Mouse (Mus musculus) MEL (cell line): ENCODE results near the gene Haus8. TPM values are rescaled to one million over a fixed set of nuclear protein-coding genes. Genes with fewer than 3 reads are reported as not detected.
A peak's percentile ranks its signal among the peaks of the same experiment; 100 is the strongest.

Experiments
- DNase-seq: peaks from one replicate; pipeline ENCODE4 v3.0.0; 2011; ENCODE audit warnings: low read depth, low spot score
- H3K27ac ChIP-seq: 2 replicates; pipeline ENCODE4 v1.5.1; 2012; ENCODE audit warnings: low read depth, mild to moderate bottlenecking, control low read depth, low read length, moderate library complexity; ENCODE audit not compliant: control insufficient read depth
- H3K27me3 ChIP-seq, 2 experiments: fragments of 150-350 bp in 1 of 2; sonication (generic) in 1 of 2; 2 replicates each; pipeline ENCODE4 v1.6.1; 2012; ENCODE audit warnings: low read length in 2 of 2, mild to moderate bottlenecking in 2 of 2, improper control_type of control experiment in 1 of 2, moderate library complexity in 1 of 2; ENCODE audit not compliant: insufficient read depth in 2 of 2, control insufficient read depth in 1 of 2
- H3K36me3 ChIP-seq, 2 experiments: 2 replicates each; pipeline ENCODE4 v1.6.1; 2012 to 2014; ENCODE audit warnings: low read length in 2 of 2, improper control_type of control experiment in 1 of 2, inconsistent platforms in 1 of 2, mild to moderate bottlenecking in 1 of 2; ENCODE audit not compliant: insufficient read depth in 2 of 2, control insufficient read depth in 1 of 2
- H3K4me1 ChIP-seq, 2 experiments: fragments of 150-350 bp in 1 of 2; sonication (generic) in 1 of 2; 2 replicates each; pipeline ENCODE4 v1.6.1; 2012; ENCODE audit warnings: low read length in 2 of 2, improper control_type of control experiment in 1 of 2, mild to moderate bottlenecking in 1 of 2; ENCODE audit not compliant: insufficient read depth in 2 of 2, control insufficient read depth in 1 of 2
- H3K4me3 ChIP-seq, 2 experiments: fragments of 150-350 bp in 1 of 2; sonication (generic) in 1 of 2; 2 replicates each; pipeline ENCODE4 v1.5.1; 2012; ENCODE audit warnings: low read depth in 2 of 2, low read length in 2 of 2, mild to moderate bottlenecking in 2 of 2, moderate library complexity in 2 of 2, control low read depth in 1 of 2, improper control_type of control experiment in 1 of 2; ENCODE audit not compliant: control insufficient read depth in 1 of 2, insufficient read depth in 1 of 2
- H3K79me2 ChIP-seq: 2 replicates; pipeline ENCODE4 v1.6.1; 2012; ENCODE audit warnings: mild to moderate bottlenecking, low read length, moderate library complexity; ENCODE audit not compliant: control insufficient read depth, poor library complexity, insufficient read depth
- H3K9ac ChIP-seq: 2 replicates; pipeline ENCODE4 v1.6.1; 2012; ENCODE audit warnings: low read depth, mild to moderate bottlenecking, control low read depth, low read length, moderate library complexity; ENCODE audit not compliant: control insufficient read depth, poor library complexity, severe bottlenecking
- H3K9me3 ChIP-seq: fragments of 150-350 bp; sonication (generic); replicated peaks from 2 replicates; pipeline ENCODE4 v1.6.1; 2012; ENCODE audit warnings: mild to moderate bottlenecking, low read length, improper control_type of control experiment, moderate library complexity; ENCODE audit not compliant: insufficient read depth
- CHD1 ChIP-seq: IDR thresholded peaks from 2 replicates; pipeline ENCODE4 v1.6.1; 2012; ENCODE audit warnings: low read depth, mild to moderate bottlenecking, inconsistent platforms, low read length, improper control_type of control experiment
- CTCF ChIP-seq, 3 experiments: IDR thresholded peaks in 2 of 3; conservative IDR thresholded peaks in 1 of 3; 2 replicates each; pipeline ENCODE4 v1.5.1; 2011 to 2012; ENCODE audit warnings: low read length in 3 of 3, low read depth in 2 of 3, mild to moderate bottlenecking in 2 of 3, improper control_type of control experiment in 1 of 3, inconsistent platforms in 1 of 3, mixed read lengths in 1 of 3, moderate library complexity in 1 of 3; ENCODE audit not compliant: control insufficient read depth in 1 of 3, insufficient read depth in 1 of 3, poor library complexity in 1 of 3, severe bottlenecking in 1 of 3
- E2F4 ChIP-seq: IDR thresholded peaks from 2 replicates; pipeline ENCODE4 v1.6.1; 2011; ENCODE audit warnings: low read depth, low read length, improper control_type of control experiment, borderline replicate concordance
- ELF1 ChIP-seq: IDR thresholded peaks from 2 replicates; pipeline ENCODE4 v1.6.1; 2014; ENCODE audit warnings: low read depth, mild to moderate bottlenecking, inconsistent platforms, low read length, improper control_type of control experiment, moderate library complexity
- EP300 ChIP-seq, 2 experiments: IDR thresholded peaks; 2 replicates each; pipeline ENCODE4 v1.6.1; 2011; ENCODE audit warnings: improper control_type of control experiment in 2 of 2, low read length in 2 of 2, low read depth in 1 of 2, mild to moderate bottlenecking in 1 of 2
- ETS1 ChIP-seq: IDR thresholded peaks from 2 replicates; pipeline ENCODE4 v1.6.1; 2012; ENCODE audit warnings: low read depth, mild to moderate bottlenecking, inconsistent platforms, low read length, improper control_type of control experiment, moderate library complexity
- GABPA ChIP-seq: IDR thresholded peaks from 2 replicates; pipeline ENCODE4 v1.6.1; 2012; ENCODE audit warnings: low read depth, mild to moderate bottlenecking, inconsistent platforms, low read length, improper control_type of control experiment, moderate library complexity
- GATA1 ChIP-seq: IDR thresholded peaks from 2 replicates; pipeline ENCODE4 v1.6.1; 2011; ENCODE audit warnings: low read depth, low read length, improper control_type of control experiment
- HCFC1 ChIP-seq: IDR thresholded peaks from 2 replicates; pipeline ENCODE4 v1.6.1; 2012; ENCODE audit warnings: low read depth, mild to moderate bottlenecking, inconsistent platforms, low read length, improper control_type of control experiment, moderate library complexity
- JUND ChIP-seq: IDR thresholded peaks from 2 replicates; pipeline ENCODE4 v1.6.1; 2011; ENCODE audit warnings: low read depth, mild to moderate bottlenecking, improper control_type of control experiment, low read length
- KAT2A ChIP-seq: conservative IDR thresholded peaks from 2 replicates; pipeline ENCODE4 v1.6.1; 2012; ENCODE audit warnings: low read depth, low read length, improper control_type of control experiment, inconsistent platforms
- MAX ChIP-seq: IDR thresholded peaks from 2 replicates; pipeline ENCODE4 v1.6.1; 2011; ENCODE audit warnings: low read length, improper control_type of control experiment
- MAZ ChIP-seq: IDR thresholded peaks from 2 replicates; pipeline ENCODE4 v1.6.1; 2012; ENCODE audit warnings: low read depth, mild to moderate bottlenecking, inconsistent platforms, low read length, improper control_type of control experiment
- MXI1 ChIP-seq: IDR thresholded peaks from 2 replicates; pipeline ENCODE4 v1.6.1; 2011; ENCODE audit warnings: mild to moderate bottlenecking, low read depth, low read length, improper control_type of control experiment
- MYB ChIP-seq: IDR thresholded peaks from 2 replicates; pipeline ENCODE4 v1.6.1; 2011; ENCODE audit warnings: mild to moderate bottlenecking, low read depth, low read length, improper control_type of control experiment
- MYC ChIP-seq: IDR thresholded peaks from 2 replicates; pipeline ENCODE4 v1.6.1; 2011; ENCODE audit warnings: low read depth, mild to moderate bottlenecking, low read length, improper control_type of control experiment, moderate library complexity
- NELFE ChIP-seq: IDR thresholded peaks from 2 replicates; pipeline ENCODE4 v1.6.1; 2011; ENCODE audit warnings: low read depth, low read length, improper control_type of control experiment
- POLR2A ChIP-seq, 2 experiments: IDR thresholded peaks; 2 replicates each; pipeline ENCODE4 v1.6.1; 2011 to 2012; ENCODE audit warnings: low read length in 2 of 2, mild to moderate bottlenecking in 2 of 2, control low read depth in 1 of 2, improper control_type of control experiment in 1 of 2, low read depth in 1 of 2, moderate library complexity in 1 of 2; ENCODE audit not compliant: control insufficient read depth in 1 of 2, insufficient read depth in 1 of 2, poor library complexity in 1 of 2
- POLR2AphosphoS5 ChIP-seq: IDR thresholded peaks from 2 replicates; pipeline ENCODE4 v1.6.1; 2012; ENCODE audit warnings: low read depth, borderline replicate concordance, mild to moderate bottlenecking, inconsistent platforms, low read length, moderate library complexity, mixed read lengths
- RAD21 ChIP-seq: IDR thresholded peaks from 2 replicates; pipeline ENCODE4 v1.6.1; 2011; ENCODE audit warnings: mild to moderate bottlenecking, low read depth, low read length, improper control_type of control experiment
- RCOR1 ChIP-seq: IDR thresholded peaks from 2 replicates; pipeline ENCODE4 v1.6.1; 2012; ENCODE audit warnings: low read depth, mild to moderate bottlenecking, inconsistent platforms, low read length, improper control_type of control experiment
- SIN3A ChIP-seq: IDR thresholded peaks from 2 replicates; pipeline ENCODE4 v1.6.1; 2012; ENCODE audit warnings: low read length, improper control_type of control experiment, inconsistent platforms
- SMC3 ChIP-seq: IDR thresholded peaks from 2 replicates; pipeline ENCODE4 v1.6.1; 2011; ENCODE audit warnings: low read depth, low read length, improper control_type of control experiment
- TBP ChIP-seq: IDR thresholded peaks from 2 replicates; pipeline ENCODE4 v1.8.0; 2011; ENCODE audit warnings: low read depth, low read length, improper control_type of control experiment
- TCF12 ChIP-seq: IDR thresholded peaks from 2 replicates; pipeline ENCODE4 v1.6.1; 2014; ENCODE audit warnings: low read depth, mild to moderate bottlenecking, inconsistent platforms, low read length, improper control_type of control experiment, moderate library complexity
- UBTF ChIP-seq: IDR thresholded peaks from 2 replicates; pipeline ENCODE4 v1.6.1; 2012; ENCODE audit warnings: low read depth, mild to moderate bottlenecking, inconsistent platforms, low read length, improper control_type of control experiment, moderate library complexity, borderline replicate concordance; ENCODE audit not compliant: insufficient read depth
- USF1 ChIP-seq: IDR thresholded peaks from 2 replicates; pipeline ENCODE4 v1.6.1; 2014; ENCODE audit warnings: low read depth, mild to moderate bottlenecking, inconsistent platforms, low read length, improper control_type of control experiment, moderate library complexity
- USF2 ChIP-seq, 2 experiments: IDR thresholded peaks; 2 replicates each; pipeline ENCODE4 v1.6.1; 2011 to 2012; ENCODE audit warnings: improper control_type of control experiment in 2 of 2, low read length in 2 of 2, borderline replicate concordance in 1 of 2, inconsistent platforms in 1 of 2, low read depth in 1 of 2, mild to moderate bottlenecking in 1 of 2; ENCODE audit not compliant: insufficient read depth in 1 of 2
- ZKSCAN1 ChIP-seq: IDR thresholded peaks from 2 replicates; pipeline ENCODE4 v1.6.1; 2012; ENCODE audit warnings: low read depth, mild to moderate bottlenecking, inconsistent platforms, low read length, improper control_type of control experiment, moderate library complexity
- ZMIZ1 ChIP-seq: IDR thresholded peaks from 2 replicates; pipeline ENCODE4 v1.6.1; 2012; ENCODE audit warnings: low read depth, mild to moderate bottlenecking, inconsistent platforms, low read length, improper control_type of control experiment, moderate library complexity
- polyA plus RNA-seq, 2 experiments: library from polyadenylated mRNA; stranded (reverse) in 1 of 2; unstranded in 1 of 2; fragments of >175 nt in 1 of 2; fragments of >200 nt in 1 of 2; gene quantifications; 2 replicates each; pipeline versions ENCODE4 v1.2.1 to v1.2.4; 2012; ENCODE audit warnings: low replicate concordance in 2 of 2, low read depth in 1 of 2; ENCODE audit not compliant: insufficient read length in 2 of 2, insufficient read depth in 1 of 2, missing spikeins in 1 of 2
- total RNA-seq: library from RNA; depleted of rRNA; stranded (reverse); fragments of 300-350 nt; gene quantifications from 2 replicates; pipeline ENCODE4 v1.2.3, GENCODE M21; 2012

Gene Haus8
- total and polyA plus RNA-seq, 3 experiments, result 60.4 to 69.2 TPM; not detected in 1

GRCm38 (mm10) chr8:71276166-71276565, 3.4 kb upstream of the Haus8 start:
- Histone ChIP-seq H3K36me3 (peaks cover 0 to 21% of the 10 kb centered on the region in 2 experiments; a peak in 3 of 4 replicates), H3K4me1 (peaks cover 15 to 29% of the 10 kb centered on the region in 2 experiments), H3K9me3 (no peaks in the 10 kb centered on the region), H3K4me3 (no peak overlapping the region), H3K27me3 (no peaks in the 10 kb centered on the region), H3K9ac (no peak overlapping the region), H3K79me2 (peaks cover 63% of the 10 kb centered on the region), H3K27ac (no peak overlapping the region)
- TF ChIP-seq ZKSCAN1 (no peak), MAX (no peak), CTCF (IDR thresholded peaks at IDR 0.05 in 2 of 3, conservative IDR thresholded peaks at IDR 0.05 in 1 of 3; ENCODE audit: control insufficient read depth in 1 of 3, insufficient read depth in 1 of 3, low read depth in 2 of 3, low read length in 3 of 3, poor library complexity in 1 of 3, severe bottlenecking in 1 of 3) (no peak), MXI1 (no peak), ELF1 (no peak), GATA1 (no peak), GABPA (no peak), TBP (no peak), SMC3 (no peak), RAD21 (no peak), USF1 (no peak), EP300 (IDR thresholded peaks at IDR 0.05; ENCODE audit: low read depth in 1 of 2, low read length in 2 of 2) (no peak), E2F4 (no peak), HCFC1 (no peak)
- no peak for DNase-seq

- Histone ChIP-seq H3K27ac (peak overlapping the region; percentile 28; the same call in 1 of the 2 replicates), H3K27me3 (no peaks in the 10 kb centered on the region), H3K9me3 (no peaks in the 10 kb centered on the region), H3K79me2 (peaks cover 61% of the 10 kb centered on the region), H3K4me3 (no peak overlapping the region), H3K4me1 (peaks cover 15 to 34% of the 10 kb centered on the region in 2 experiments), H3K36me3 (peaks cover 0 to 21% of the 10 kb centered on the region in 2 experiments; a peak in 3 of 4 replicates), H3K9ac (peak overlapping the region; percentile 89)
- DNase-seq, result peak; percentile 82
- TF ChIP-seq RAD21 (no peak), GABPA (no peak), MAZ (no peak), USF2 (IDR thresholded peaks at IDR 0.05; ENCODE audit: borderline replicate concordance in 1 of 2, insufficient read depth in 1 of 2, low read depth in 1 of 2, low read length in 2 of 2) (no peak), NELFE (no peak), JUND (no peak), RCOR1 (no peak; the same call in 1 of the 2 replicates), TCF12 (peak; percentile 78), USF1 (peak; percentile 62), ZMIZ1 (no peak), MYC (peak; percentile 54; the same call in 1 of the 2 replicates), MYB (no peak), SIN3A (peak; percentile 73), ETS1 (peak; percentile 86), EP300 (IDR thresholded peaks at IDR 0.05; ENCODE audit: low read depth in 1 of 2, low read length in 2 of 2) (peak; percentile 65 to 72), UBTF (no peak), E2F4 (no peak), TBP (no peak), CHD1 (no peak), POLR2A (IDR thresholded peaks at IDR 0.05; ENCODE audit: control insufficient read depth in 1 of 2, insufficient read depth in 1 of 2, low read depth in 1 of 2, low read length in 2 of 2, poor library complexity in 1 of 2) (no peak), KAT2A (no peak), ZKSCAN1 (no peak), ELF1 (no peak), GATA1 (peak; percentile 92), MXI1 (peak; percentile 62), POLR2AphosphoS5 (no peak), MAX (peak; percentile 67)
These were observed 1.7 kb upstream of the Haus8 start for GRCm38 (mm10) chr8:71274478-71274877.
